Mouse (Mus musculus) heart, adult 2 months (tissue): ENCODE data around the gene Atp5f1. TPM values are rescaled to one million over a fixed set of nuclear protein-coding genes. Genes with fewer than 3 reads are reported as not detected.

Experiments used
- DNase-seq, 2 experiments: peaks; one replicate each; pipeline ENCODE4 v3.0.0; 2021
- H3K27ac ChIP-seq: fragments of 200-600 bp; 2 replicates; pipeline ENCODE4 v1.8.1; 2022
- H3K27me3 ChIP-seq: fragments of 200-500 bp; 2 replicates; pipeline ENCODE4 v1.6.1; 2012; ENCODE audit warnings: mild to moderate bottlenecking, low read length, inconsistent platforms, mixed read lengths; ENCODE audit not compliant: control insufficient read depth, insufficient read depth
- H3K36me3 ChIP-seq: fragments of 200-500 bp; 2 replicates; pipeline ENCODE4 v1.6.1; 2012; ENCODE audit warnings: low read length, inconsistent platforms; ENCODE audit not compliant: control insufficient read depth, insufficient read depth
- H3K4me1 ChIP-seq: fragments of 200-500 bp; 2 replicates; pipeline ENCODE4 v1.6.1; 2011; ENCODE audit warnings: low read length; ENCODE audit not compliant: control insufficient read depth, insufficient read depth
- H3K4me3 ChIP-seq: fragments of 200-600 bp; 2 replicates; pipeline ENCODE4 v1.8.1; 2022
- H3K79me2 ChIP-seq: fragments of 200-500 bp; replicated peaks from 2 replicates; pipeline ENCODE4 v1.6.1; 2012; ENCODE audit warnings: mild to moderate bottlenecking, inconsistent platforms, low read length, moderate library complexity, mixed read lengths; ENCODE audit not compliant: control insufficient read depth, insufficient read depth
- H3K9ac ChIP-seq: fragments of 200-500 bp; 2 replicates; pipeline ENCODE4 v1.6.1; 2012; ENCODE audit warnings: low read depth, mild to moderate bottlenecking, control low read depth, inconsistent platforms, low read length, mixed read lengths
- CTCF ChIP-seq: fragments of 200-600 bp; IDR thresholded peaks from 2 replicates; pipeline ENCODE4 v1.8.1; 2022; ENCODE audit warnings: antibody characterized with exemption, mild to moderate bottlenecking, moderate library complexity
- EP300 ChIP-seq: fragments of 200-500 bp; IDR thresholded peaks from 2 replicates; pipeline ENCODE4 v1.6.1; 2011; ENCODE audit warnings: low read depth, low read length, control low read depth; ENCODE audit not compliant: insufficient read depth
- POLR2A ChIP-seq: fragments of 200-500 bp; IDR thresholded peaks from 2 replicates; pipeline ENCODE4 v1.6.1; 2011; ENCODE audit warnings: mild to moderate bottlenecking, low read depth, low read length, control low read depth; ENCODE audit not compliant: insufficient read depth
- WGBS: fragments of 180-500 bp; shearing (Covaris S2); methylation state at CpG from one replicate; pipeline ENCODE4 v1.1.7; 2018; 5-methylcytosine and 5-hydroxymethylcytosine counted together
- intact Hi-C: fragments of 180-260 bp; cut with DNase I; formaldehyde crosslinking; loops from one replicate; pipeline ENCODE4 v1.15.1; 2025
- polyA plus RNA-seq: library from polyadenylated mRNA; depleted of rRNA; stranded (reverse); fragments of >200 nt; gene quantifications from 2 replicates; pipeline ENCODE4 v1.2.3, GENCODE M21; 2012
- total RNA-seq, 2 experiments: library from RNA; stranded (reverse); gene quantifications; 2 replicates each; pipeline ENCODE4 v1.2.3; 2021

Atp5f1 gene
- total and polyA plus RNA-seq, 3 experiments, result 478 to 1,219 (median 1,076) TPM

GRCm38 (mm10) chr3:105910519-105911190 lies 49.2 kb downstream of the Atp5f1 start:
- TF ChIP-seq POLR2A (no peak), CTCF (no peak), EP300 (no peak)
- Histone ChIP-seq H3K79me2 (no peaks in the 10 kb centered on the region), H3K4me1 (peaks cover 4% of the 10 kb centered on the region), H3K9ac (no peak overlapping the region), H3K36me3 (no peaks in the 10 kb centered on the region), H3K27me3 (no peaks in the 10 kb centered on the region), H3K27ac (no peak overlapping the region), H3K4me3 (no peak overlapping the region)
- peak in 1 of 2 experiments; percentile 22 for DNase-seq
- 67% methylated on average over 11 of the region's 11 CpGs for WGBS
- intact Hi-C loops, result no loop called here

- no peak for TF ChIP-seq POLR2A
- no peak for TF ChIP-seq CTCF
- no peak for TF ChIP-seq EP300
- Histone ChIP-seq H3K27me3 (no peaks in the 10 kb centered on the region), H3K79me2 (no peaks in the 10 kb centered on the region), H3K36me3 (no peaks in the 10 kb centered on the region), H3K4me3 (no peak overlapping the region), H3K27ac (no peak overlapping the region), H3K9ac (no peak overlapping the region), H3K4me1 (peaks cover 1% of the 10 kb centered on the region)
- WGBS, result 84% methylated on average over 4 of the region's 4 CpGs
- intact Hi-C loops, result no loop called here
- DNase-seq, result no peak
These were observed 50.9 kb downstream of the Atp5f1 start for GRCm38 (mm10) chr3:105908976-105909375.

DNA sequence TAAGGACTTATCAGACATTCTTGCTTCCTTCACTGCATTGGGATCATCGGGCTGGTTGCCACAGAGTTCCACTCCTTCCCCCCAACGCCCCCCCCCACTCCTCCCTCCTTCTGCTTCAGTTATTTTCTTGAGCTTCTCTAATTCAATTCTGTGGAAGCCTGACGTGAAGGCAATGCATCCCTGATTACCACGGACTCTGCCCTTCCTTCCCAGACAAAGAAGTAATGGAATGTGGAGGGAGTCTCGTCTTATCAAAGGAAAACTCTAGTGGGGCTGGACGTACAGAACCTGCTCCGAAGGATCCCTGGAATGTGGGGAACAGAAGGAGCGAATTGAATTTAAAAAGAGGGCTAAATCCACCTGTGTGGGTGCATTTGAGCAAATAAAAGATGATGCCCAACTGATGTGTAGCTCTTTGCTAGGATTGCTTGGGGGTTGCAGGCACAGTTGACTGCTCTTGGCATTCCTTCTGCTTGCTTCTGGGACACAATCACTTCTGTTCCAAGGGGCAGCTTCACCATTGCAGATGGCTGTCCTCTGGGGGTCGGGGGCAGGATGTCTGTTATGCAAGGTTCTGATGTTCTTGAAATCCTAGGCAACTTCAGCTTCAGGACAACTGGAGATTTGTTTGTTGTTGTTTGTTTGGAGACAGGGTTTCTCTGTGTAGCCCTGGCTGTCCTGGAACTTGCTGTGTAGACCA lies 51.8 kb downstream of the Atp5f1 start:
- intact Hi-C loops, result no loop called here
- Histone ChIP-seq H3K27me3 (no peaks in the 10 kb centered on the region), H3K4me1 (no peaks in the 10 kb centered on the region; the same call in 1 of the 2 replicates), H3K36me3 (no peaks in the 10 kb centered on the region), H3K4me3 (no peak overlapping the region), H3K27ac (no peak overlapping the region), H3K9ac (no peak overlapping the region), H3K79me2 (no peaks in the 10 kb centered on the region)
- 29% methylated on average over 9 of the region's 9 CpGs for WGBS
- TF ChIP-seq EP300 (no peak), CTCF (no peak)
- no peak for DNase-seq

GRCm38 (mm10) chr3:105904721-105905120 lies 55.2 kb downstream of the Atp5f1 start:
- Histone ChIP-seq H3K9ac (no peak overlapping the region), H3K36me3 (no peaks in the 10 kb centered on the region), H3K4me1 (no peaks in the 10 kb centered on the region), H3K4me3 (no peak overlapping the region), H3K27ac (no peak overlapping the region), H3K27me3 (no peaks in the 10 kb centered on the region), H3K79me2 (no peaks in the 10 kb centered on the region)
- no peak for TF ChIP-seq POLR2A
- no peak for TF ChIP-seq EP300
- no peak for TF ChIP-seq CTCF
- WGBS, result 91% methylated on average over 9 of the region's 9 CpGs
- intact Hi-C loops, result no loop called here
- DNase-seq, result no peak

- Histone ChIP-seq H3K9ac (no peak overlapping the region), H3K4me3 (no peak overlapping the region), H3K27me3 (no peaks in the 10 kb centered on the region), H3K36me3 (no peaks in the 10 kb centered on the region), H3K79me2 (no peaks in the 10 kb centered on the region), H3K4me1 (peaks cover 4% of the 10 kb centered on the region), H3K27ac (no peak overlapping the region)
- TF ChIP-seq POLR2A (no peak), CTCF (no peak), EP300 (no peak)
- DNase-seq, result no peak
- 49% methylated on average over 4 of the region's 4 CpGs for WGBS
- intact Hi-C loops, result no loop called here
These were observed 55.7 kb downstream of the Atp5f1 start for GRCm38 (mm10) chr3:105904213-105904612.

- no peaks in the 10 kb centered on the region for H3K79me2 ChIP-seq
- intact Hi-C loops, result no loop called here
- H3K4me1 ChIP-seq, result peaks cover 6% of the 10 kb centered on the region
- no peaks in the 10 kb centered on the region for H3K27me3 ChIP-seq
- DNase-seq, result no peak
- 80% methylated on average over 4 of the region's 4 CpGs for WGBS
- no peaks in the 10 kb centered on the region for H3K36me3 ChIP-seq
- no peak overlapping the region for H3K4me3 ChIP-seq
- no peak overlapping the region for H3K9ac ChIP-seq
- H3K27ac ChIP-seq, result no peak overlapping the region
- TF ChIP-seq EP300, result no peak
- no peak for TF ChIP-seq CTCF
- no peak for TF ChIP-seq POLR2A
These were observed 58.4 kb downstream of the Atp5f1 start for GRCm38 (mm10) chr3:105901468-105901867.
